Mouse (Mus musculus): ENCODE measurements around the gene Cnnm3. TPM values are rescaled to one million over a fixed set of nuclear protein-coding genes. Genes with fewer than 3 reads are reported as not detected.

The Cnnm3 gene
- polyA plus RNA-seq, 1 experiment from 2014 or later = 3.3 TPM

DNA sequence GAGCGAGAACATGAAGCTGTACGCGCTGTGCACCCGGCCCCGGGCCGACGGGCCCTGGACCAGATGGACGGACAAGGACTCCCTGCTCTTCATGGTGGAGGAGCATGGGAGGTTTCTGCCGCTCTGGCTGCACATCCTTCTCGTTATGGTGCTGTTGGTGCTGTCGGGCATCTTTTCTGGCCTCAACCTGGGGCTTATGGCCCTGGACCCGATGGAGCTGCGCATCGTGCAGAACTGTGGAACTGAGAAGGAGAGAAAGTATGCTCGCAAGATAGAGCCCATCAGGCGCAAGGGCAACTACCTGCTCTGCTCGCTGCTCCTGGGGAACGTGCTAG is 39.6 kb upstream of the Cnnm3 start:
- Histone ChIP-seq H3K27ac (ENCODE audit: low read length) (peak overlapping the region; percentile 78; the same call in 1 of the 2 replicates), H3K4me2 (replicated peaks; ENCODE audit: low read depth, low read length) (peak overlapping the region; percentile 78), H3K27me3 (replicated peaks; ENCODE audit: insufficient read depth, low read length) (no peaks in the 10 kb centered on the region), H3K9me3 (ENCODE audit: low read length) (no peaks in the 10 kb centered on the region), H3K36me3 (ENCODE audit: insufficient read depth, low read length) (no peaks in the 10 kb centered on the region), H3K4me3 (ENCODE audit: low read depth, low read length) (peak overlapping the region; percentile 44), H3K4me1 (ENCODE audit: insufficient read depth, low read depth, low read length) (peaks cover 27% of the 10 kb centered on the region), H3K9ac (replicated peaks; ENCODE audit: low read depth) (peak overlapping the region; percentile 50; the same call in 1 of the 2 replicates)
- no peak for DNase-seq (ENCODE audit: low spot score)
- WGBS = 12% methylated on average over 18 of the region's 18 CpGs
- TF ChIP-seq EP300 (IDR thresholded peaks at IDR 0.05) = no peak
- TF ChIP-seq CTCF (IDR thresholded peaks at IDR 0.05) = no peak
- no peak for ATAC-seq

DNA sequence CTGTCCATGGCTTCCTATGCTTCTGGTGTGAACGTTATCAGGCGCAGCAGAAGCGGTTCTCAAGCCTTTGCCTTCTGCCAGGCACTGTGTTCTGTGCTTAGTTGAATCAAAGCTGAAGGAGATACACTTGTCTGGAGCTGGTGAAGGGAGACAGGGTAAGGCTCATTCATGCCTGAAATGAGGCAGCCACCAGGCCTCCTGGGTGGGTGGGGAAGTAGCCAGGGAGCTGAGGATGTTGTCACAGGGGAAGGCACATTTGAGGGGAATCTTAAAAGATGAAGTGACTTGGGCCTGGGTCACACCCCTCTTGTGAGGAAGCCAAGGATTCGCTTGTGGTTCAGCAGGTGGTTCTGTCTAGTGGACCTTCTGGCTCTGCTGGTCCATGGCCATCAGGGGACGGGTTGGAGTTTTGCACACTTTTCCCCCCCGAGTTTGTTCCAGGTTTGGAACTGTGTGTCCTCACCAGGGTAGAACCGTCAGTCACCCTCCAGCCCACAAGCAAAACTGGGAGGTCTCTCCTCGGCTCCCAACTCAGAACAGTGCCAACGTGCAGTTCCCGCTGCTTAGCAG is 38.4 kb upstream of the Cnnm3 start:
- no peaks in the 10 kb centered on the region for H3K27me3 ChIP-seq (replicated peaks; ENCODE audit: insufficient read depth, low read length)
- 48% methylated on average over 10 of the region's 10 CpGs for WGBS
- peak overlapping the region; percentile 3; the same call in 1 of the 2 replicates for H3K4me3 ChIP-seq (ENCODE audit: low read depth, low read length)
- TF ChIP-seq CTCF (IDR thresholded peaks at IDR 0.05) (no peak), EP300 (IDR thresholded peaks at IDR 0.05) (no peak)
- no peak for ATAC-seq
- H3K9ac ChIP-seq (replicated peaks; ENCODE audit: low read depth) = no peak overlapping the region
- peak overlapping the region; percentile 43 for H3K4me2 ChIP-seq (replicated peaks; ENCODE audit: low read depth, low read length)
- no peaks in the 10 kb centered on the region for H3K9me3 ChIP-seq (ENCODE audit: low read length)
- no peaks in the 10 kb centered on the region for H3K36me3 ChIP-seq (ENCODE audit: insufficient read depth, low read length)
- H3K27ac ChIP-seq (ENCODE audit: low read length) = no peak overlapping the region
- H3K4me1 ChIP-seq (ENCODE audit: insufficient read depth, low read depth, low read length) = peaks cover 32% of the 10 kb centered on the region
- no peak for DNase-seq (ENCODE audit: low spot score)

DNA sequence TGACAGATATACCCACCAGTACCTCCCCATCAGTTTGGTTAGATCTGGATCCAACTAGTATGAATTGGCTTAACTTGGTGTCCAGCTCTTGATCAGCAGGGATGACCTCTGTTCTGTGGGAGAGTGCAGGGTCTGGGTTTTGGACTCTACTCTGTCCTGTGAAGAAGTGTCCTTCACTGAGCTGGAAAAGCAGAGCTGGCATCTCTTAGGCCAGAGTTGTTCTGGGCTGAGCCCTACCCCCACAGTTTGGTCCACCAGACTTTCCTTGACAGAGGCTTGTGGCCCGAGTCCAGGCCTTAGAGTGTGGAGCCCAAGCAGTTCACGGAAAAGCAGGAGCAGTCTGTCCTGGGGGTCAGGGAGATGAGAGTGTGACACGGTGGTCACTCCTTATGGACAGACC is 37.0 kb upstream of the Cnnm3 start:
- ATAC-seq (no peak), DNase-seq (ENCODE audit: low spot score) (no peak)
- TF ChIP-seq CTCF (IDR thresholded peaks at IDR 0.05) = no peak
- no peak for TF ChIP-seq EP300 (IDR thresholded peaks at IDR 0.05)
- H3K36me3 ChIP-seq (ENCODE audit: insufficient read depth, low read length) = no peaks in the 10 kb centered on the region
- no peak overlapping the region for H3K4me3 ChIP-seq (ENCODE audit: low read depth, low read length)
- H3K27me3 ChIP-seq (replicated peaks; ENCODE audit: insufficient read depth, low read length) = no peaks in the 10 kb centered on the region
- H3K9ac ChIP-seq (replicated peaks; ENCODE audit: low read depth) = no peak overlapping the region
- no peak overlapping the region for H3K27ac ChIP-seq (ENCODE audit: low read length)
- H3K9me3 ChIP-seq (ENCODE audit: low read length) = no peaks in the 10 kb centered on the region
- H3K4me2 ChIP-seq (replicated peaks; ENCODE audit: low read depth, low read length) = peak overlapping the region; percentile 43
- peaks cover 33% of the 10 kb centered on the region for H3K4me1 ChIP-seq (ENCODE audit: insufficient read depth, low read depth, low read length)
- WGBS = 38% methylated on average over 3 of the region's 3 CpGs

DNA sequence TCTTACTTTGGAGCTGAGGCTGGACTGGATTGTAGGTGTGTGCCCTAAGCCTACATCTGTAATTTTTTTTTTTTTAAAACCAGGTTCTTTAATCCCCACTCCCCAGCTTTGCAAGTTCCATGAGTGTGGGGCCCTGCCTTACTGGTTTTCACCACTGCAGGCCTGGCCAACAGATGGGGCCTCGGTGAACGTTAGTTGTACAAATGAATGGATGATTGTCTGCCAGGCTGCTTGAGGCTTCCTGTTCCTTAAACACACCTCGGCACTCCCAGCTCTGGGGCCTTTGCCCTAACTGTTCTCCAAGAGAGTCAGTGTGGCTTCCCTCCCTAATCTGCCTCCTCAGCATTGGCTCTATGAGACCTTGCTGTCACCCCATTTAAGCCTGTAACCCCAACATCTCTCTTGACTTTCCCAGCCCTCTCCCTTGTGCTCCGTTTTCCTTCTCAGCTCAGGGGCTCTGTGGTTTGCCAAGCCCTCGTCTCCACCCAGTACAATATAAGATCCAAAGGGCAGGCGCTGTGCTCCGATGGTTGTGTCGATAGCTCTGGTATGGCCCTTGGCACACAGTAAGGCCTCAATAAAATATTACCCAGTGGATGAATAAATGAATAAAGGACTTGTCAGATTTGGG is 36.1 kb upstream of the Cnnm3 start:
- ATAC-seq (no peak), DNase-seq (ENCODE audit: low spot score) (no peak)
- Histone ChIP-seq H3K4me2 (replicated peaks; ENCODE audit: low read depth, low read length) (peak overlapping the region; percentile 32), H3K27ac (ENCODE audit: low read length) (no peak overlapping the region), H3K9me3 (ENCODE audit: low read length) (no peaks in the 10 kb centered on the region), H3K4me3 (ENCODE audit: low read depth, low read length) (no peak overlapping the region), H3K27me3 (replicated peaks; ENCODE audit: insufficient read depth, low read length) (no peaks in the 10 kb centered on the region), H3K36me3 (ENCODE audit: insufficient read depth, low read length) (no peaks in the 10 kb centered on the region), H3K4me1 (ENCODE audit: insufficient read depth, low read depth, low read length) (peaks cover 33% of the 10 kb centered on the region), H3K9ac (replicated peaks; ENCODE audit: low read depth) (no peak overlapping the region)
- WGBS = 31% methylated on average over 8 of the region's 8 CpGs
- TF ChIP-seq EP300 (IDR thresholded peaks at IDR 0.05) = no peak
- no peak for TF ChIP-seq CTCF (IDR thresholded peaks at IDR 0.05)

DNA sequence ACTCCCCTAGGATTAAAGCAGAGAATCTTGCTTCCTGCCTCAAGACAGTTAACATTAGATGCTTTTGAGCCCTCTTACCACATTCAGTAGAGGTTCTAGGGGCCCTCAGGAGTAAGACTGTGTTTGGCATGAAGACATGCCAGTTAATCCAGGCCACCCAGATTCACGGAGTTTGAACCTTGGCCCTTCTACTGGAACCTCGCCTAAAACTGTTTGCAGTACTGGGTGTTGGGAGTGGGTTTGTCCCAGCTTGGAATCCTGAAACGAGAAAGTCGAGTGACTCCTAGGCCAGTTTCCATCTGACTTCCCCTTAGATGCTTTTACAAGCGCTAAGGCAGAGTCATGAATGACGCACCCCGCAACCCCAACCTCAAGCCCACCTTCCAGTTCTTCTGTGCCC is 35.2 kb upstream of the Cnnm3 start:
- no peak overlapping the region for H3K27ac ChIP-seq (ENCODE audit: low read length)
- peaks cover 33% of the 10 kb centered on the region for H3K4me1 ChIP-seq (ENCODE audit: insufficient read depth, low read depth, low read length)
- H3K4me2 ChIP-seq (replicated peaks; ENCODE audit: low read depth, low read length) = 0 out of 2 replicates have a peak overlapping the region, but pooled peaks have one; percentile 11
- H3K36me3 ChIP-seq (ENCODE audit: insufficient read depth, low read length) = no peaks in the 10 kb centered on the region
- no peak overlapping the region for H3K4me3 ChIP-seq (ENCODE audit: low read depth, low read length)
- no peaks in the 10 kb centered on the region for H3K27me3 ChIP-seq (replicated peaks; ENCODE audit: insufficient read depth, low read length)
- H3K9ac ChIP-seq (replicated peaks; ENCODE audit: low read depth) = no peak overlapping the region
- 56% methylated on average over 7 of the region's 7 CpGs for WGBS
- TF ChIP-seq EP300 (IDR thresholded peaks at IDR 0.05) (no peak), CTCF (IDR thresholded peaks at IDR 0.05) (no peak)
- no peaks in the 10 kb centered on the region for H3K9me3 ChIP-seq (ENCODE audit: low read length)
- no peak for ATAC-seq
- DNase-seq (ENCODE audit: low spot score) = no peak

DNA sequence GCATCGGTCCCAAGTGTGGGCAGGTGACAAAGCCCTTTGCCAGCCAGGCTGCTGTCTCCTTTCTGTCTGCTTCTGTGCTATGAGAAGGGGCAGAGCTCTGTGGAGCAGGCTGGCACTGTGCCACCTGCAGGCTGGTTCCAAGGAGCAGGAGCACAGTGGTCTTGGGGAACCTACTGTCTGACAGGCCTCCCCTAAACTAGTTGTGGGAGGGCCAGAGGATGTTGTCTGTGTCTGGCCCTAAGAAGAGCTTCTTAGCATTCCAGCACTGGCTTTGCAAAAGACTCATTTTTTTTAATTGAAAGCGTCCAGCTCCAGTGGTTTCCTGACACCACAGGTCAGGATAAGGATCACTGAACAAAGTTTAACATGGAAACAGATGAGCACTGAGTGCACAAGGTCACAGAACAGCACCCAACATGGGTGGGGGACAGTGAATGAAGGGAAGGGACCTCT is 33.3 kb upstream of the Cnnm3 start:
- Histone ChIP-seq H3K27ac (ENCODE audit: low read length) (no peak overlapping the region), H3K4me1 (ENCODE audit: insufficient read depth, low read depth, low read length) (peaks cover 21% of the 10 kb centered on the region), H3K9ac (replicated peaks; ENCODE audit: low read depth) (no peak overlapping the region), H3K4me3 (ENCODE audit: low read depth, low read length) (no peak overlapping the region), H3K9me3 (ENCODE audit: low read length) (no peaks in the 10 kb centered on the region), H3K4me2 (replicated peaks; ENCODE audit: low read depth, low read length) (no peak overlapping the region), H3K36me3 (ENCODE audit: insufficient read depth, low read length) (no peaks in the 10 kb centered on the region), H3K27me3 (replicated peaks; ENCODE audit: insufficient read depth, low read length) (no peaks in the 10 kb centered on the region)
- WGBS = 37% methylated on average over 2 of the region's 2 CpGs
- ATAC-seq = no peak
- no peak for DNase-seq (ENCODE audit: low spot score)
- no peak for TF ChIP-seq CTCF (IDR thresholded peaks at IDR 0.05)
